Mouse (Mus musculus) CH12.LX (cell line): ENCODE measurements at regions not wholly inside any gene's neighbourhood (a gene's known extent, or its start where the extent isn't known, plus 50 kb on each side); places are given as distances from the start of the nearest gene placed in this dataset.

Source experiments
- DNase-seq: peaks from one replicate; pipeline ENCODE4 v3.0.0-alpha.2; 2013; ENCODE audit errors: extremely low read depth
- H3K27ac ChIP-seq: 2 replicates; pipeline ENCODE4 v1.5.1; 2012; ENCODE audit warnings: low read depth, mild to moderate bottlenecking, control low read depth, moderate library complexity; ENCODE audit not compliant: insufficient read depth
- H3K27me3 ChIP-seq: replicated peaks from 2 replicates; pipeline ENCODE3; 2012; ENCODE audit warnings: inconsistent platforms
- H3K36me3 ChIP-seq, 2 experiments: replicated peaks in 1 of 2; 2 replicates each; pipeline versions ENCODE3 to v1.6.1; 2012; ENCODE audit warnings: inconsistent platforms in 1 of 2, low read length in 1 of 2, mild to moderate bottlenecking in 1 of 2, mixed read lengths in 1 of 2, moderate library complexity in 1 of 2; ENCODE audit not compliant: control insufficient read depth in 1 of 2, insufficient read depth in 1 of 2
- H3K4me1 ChIP-seq, 2 experiments: 2 replicates each; pipeline ENCODE4 v1.6.1; 2012; ENCODE audit warnings: inconsistent platforms in 1 of 2, moderate library complexity in 1 of 2; ENCODE audit not compliant: insufficient read depth in 2 of 2, control insufficient read depth in 1 of 2
- H3K4me2 ChIP-seq: 2 replicates; pipeline ENCODE4 v1.6.1; 2012; ENCODE audit warnings: low read depth, mild to moderate bottlenecking, control low read depth; ENCODE audit not compliant: poor library complexity, insufficient read depth, severe bottlenecking
- H3K4me3 ChIP-seq, 3 experiments: fragments of 150-350 bp in 1 of 3; sonication (generic) in 1 of 3; replicated peaks in 1 of 3; 2 replicates each; pipeline versions ENCODE3 to v1.5.1; 2011 to 2012; ENCODE audit warnings: low read depth in 2 of 3, low read length in 2 of 3, mild to moderate bottlenecking in 2 of 3, moderate library complexity in 2 of 3, control low read depth in 1 of 3, improper control_type of control experiment in 1 of 3, inconsistent platforms in 1 of 3, mixed read lengths in 1 of 3; ENCODE audit not compliant: poor library complexity in 1 of 3
- H3K79me2 ChIP-seq: replicated peaks from 2 replicates; pipeline ENCODE4 v1.6.1; 2012; ENCODE audit warnings: mild to moderate bottlenecking, moderate library complexity; ENCODE audit not compliant: control insufficient read depth, poor library complexity, insufficient read depth, severe bottlenecking; ENCODE audit errors: extremely low read depth
- H3K9ac ChIP-seq: 2 replicates; pipeline ENCODE4 v1.6.1; 2012; ENCODE audit warnings: low read depth, mild to moderate bottlenecking, control low read depth, moderate library complexity; ENCODE audit not compliant: insufficient read depth
- H3K9me3 ChIP-seq: replicated peaks from 2 replicates; pipeline ENCODE3; 2012; ENCODE audit warnings: low read length, inconsistent platforms, mixed read lengths
- BHLHE40 ChIP-seq: IDR thresholded peaks from 2 replicates; pipeline ENCODE4 v1.6.1; 2011; ENCODE audit warnings: mild to moderate bottlenecking, low read depth, low read length, improper control_type of control experiment
- CHD1 ChIP-seq: IDR thresholded peaks from 2 replicates; pipeline ENCODE4 v1.6.1; 2012; ENCODE audit warnings: low read depth, low read length, improper control_type of control experiment, inconsistent platforms
- CTCF ChIP-seq, 2 experiments: IDR thresholded peaks in 1 of 2; conservative IDR thresholded peaks in 1 of 2; 2 replicates each; pipeline ENCODE4 v1.5.1; 2011 to 2012; ENCODE audit warnings: low read depth in 2 of 2, low read length in 2 of 2, improper control_type of control experiment in 1 of 2, inconsistent platforms in 1 of 2, mild to moderate bottlenecking in 1 of 2, moderate library complexity in 1 of 2
- E2F4 ChIP-seq: IDR thresholded peaks from 2 replicates; pipeline ENCODE4 v1.6.1; 2011; ENCODE audit warnings: low read depth, low read length, improper control_type of control experiment; ENCODE audit not compliant: insufficient replicate concordance
- ELF1 ChIP-seq: IDR thresholded peaks from 2 replicates; pipeline ENCODE4 v1.6.1; 2014; ENCODE audit warnings: low read depth, mild to moderate bottlenecking, inconsistent platforms, low read length, improper control_type of control experiment
- ETS1 ChIP-seq: conservative IDR thresholded peaks from 2 replicates; pipeline ENCODE4 v1.6.1; 2012; ENCODE audit warnings: low read depth, mild to moderate bottlenecking, inconsistent platforms, low read length, improper control_type of control experiment, moderate library complexity
- HCFC1 ChIP-seq: IDR thresholded peaks from 2 replicates; pipeline ENCODE4 v1.6.1; 2012; ENCODE audit warnings: low read depth, mild to moderate bottlenecking, inconsistent platforms, low read length, improper control_type of control experiment
- IRF4 ChIP-seq: IDR thresholded peaks from 2 replicates; pipeline ENCODE4 v1.6.1; 2014; ENCODE audit warnings: low read depth, mild to moderate bottlenecking, inconsistent platforms, low read length, improper control_type of control experiment
- JUND ChIP-seq: conservative IDR thresholded peaks from 2 replicates; pipeline ENCODE4 v1.6.1; 2011; ENCODE audit warnings: low read depth, low read length, improper control_type of control experiment
- MAZ ChIP-seq: IDR thresholded peaks from 2 replicates; pipeline ENCODE4 v1.6.1; 2012; ENCODE audit warnings: low read depth, mild to moderate bottlenecking, inconsistent platforms, low read length, improper control_type of control experiment, moderate library complexity
- MEF2A ChIP-seq: IDR thresholded peaks from 2 replicates; pipeline ENCODE4 v1.6.1; 2014; ENCODE audit warnings: low read depth, mild to moderate bottlenecking, inconsistent platforms, low read length, improper control_type of control experiment, borderline replicate concordance
- MXI1 ChIP-seq: IDR thresholded peaks from 2 replicates; pipeline ENCODE4 v1.6.1; 2011; ENCODE audit warnings: mild to moderate bottlenecking, low read depth, low read length, improper control_type of control experiment
- NELFE ChIP-seq: IDR thresholded peaks from 2 replicates; pipeline ENCODE4 v1.6.1; 2011; ENCODE audit warnings: low read depth, low read length, improper control_type of control experiment
- NRF1 ChIP-seq: IDR thresholded peaks from 2 replicates; pipeline ENCODE4 v1.6.1; 2014; ENCODE audit warnings: low read depth, mild to moderate bottlenecking, inconsistent platforms, low read length, improper control_type of control experiment, moderate library complexity
- PAX5 ChIP-seq: IDR thresholded peaks from 2 replicates; pipeline ENCODE4 v1.6.1; 2012; ENCODE audit warnings: low read length, inconsistent platforms, mixed read lengths
- RAD21 ChIP-seq: IDR thresholded peaks from 2 replicates; pipeline ENCODE4 v1.6.1; 2011; ENCODE audit warnings: low read depth, mild to moderate bottlenecking, low read length, improper control_type of control experiment, moderate library complexity
- SIN3A ChIP-seq: IDR thresholded peaks from 2 replicates; pipeline ENCODE4 v1.6.1; 2012; ENCODE audit warnings: low read length, improper control_type of control experiment, inconsistent platforms
- USF2 ChIP-seq: conservative IDR thresholded peaks from 2 replicates; pipeline ENCODE4 v1.6.1; 2011; ENCODE audit warnings: low read depth, low read length, improper control_type of control experiment
- ZKSCAN1 ChIP-seq: IDR thresholded peaks from 2 replicates; pipeline ENCODE4 v1.6.1; 2012; ENCODE audit warnings: low read depth, inconsistent platforms, low read length, improper control_type of control experiment, borderline replicate concordance
- ZMIZ1 ChIP-seq: IDR thresholded peaks from 2 replicates; pipeline ENCODE4 v1.6.1; 2012; ENCODE audit warnings: low read depth, mild to moderate bottlenecking, inconsistent platforms, low read length, improper control_type of control experiment
- ZNF384 ChIP-seq: IDR thresholded peaks from 2 replicates; pipeline ENCODE4 v1.6.1; 2012; ENCODE audit warnings: low read depth, low read length, improper control_type of control experiment, inconsistent platforms
- dilution Hi-C: fragments of 300-500 bp; cut with MboI; formaldehyde crosslinking; loops from 2 replicates; pipeline ENCODE4 v1.14.3; 2020; ENCODE audit warnings: low sequenced_read_pairs; ENCODE audit not compliant: extremely low pct_unique_long_range_greater_than_20kb, extremely low pct_ligation_motif_present
- in situ Hi-C: fragments of 300-500 bp; cut with MboI; formaldehyde crosslinking; loops from 3 replicates; pipeline ENCODE4 v1.14.3; 2019; ENCODE audit warnings: low sequenced_read_pairs, low pct_ligation_motif_present, low pct_unique_long_range_greater_than_20kb, mixed read lengths

GRCm38 (mm10) chr17:66211561-66211960, 88.2 kb downstream of the Ddx11 start:
- H3K9me3 ChIP-seq, result peaks cover 2% of the 10 kb centered on the region
- H3K27ac ChIP-seq, result no peak overlapping the region
- no peak for DNase-seq
- H3K4me2 ChIP-seq, result no peak overlapping the region
- TF ChIP-seq ZNF384 (no peak), ZKSCAN1 (no peak), JUND (no peak), MAZ (no peak), ELF1 (no peak), USF2 (no peak), HCFC1 (no peak), ETS1 (no peak), RAD21 (no peak), ZMIZ1 (no peak), E2F4 (no peak)
- H3K4me3 ChIP-seq, result no peak overlapping the region
- H3K36me3 ChIP-seq, result no peaks in the 10 kb centered on the region
- H3K79me2 ChIP-seq, result no peaks in the 10 kb centered on the region
- dilution Hi-C loops, result no loop called here
- in situ Hi-C loops, result loop anchor here (10.0 kb wide), 1 partner anchor 57 kb away; no protein-coding TSS in a partner anchor
- H3K4me1 ChIP-seq, result 0 out of 4 replicates have a peak, but pooled peaks cover 0 to 3% of the 10 kb centered on the region in 2 experiments
- H3K27me3 ChIP-seq, result peaks cover 6% of the 10 kb centered on the region
- no peak overlapping the region for H3K9ac ChIP-seq

- Histone ChIP-seq H3K79me2 (no peaks in the 10 kb centered on the region), H3K9me3 (peaks cover 2% of the 10 kb centered on the region), H3K27me3 (peaks cover 3% of the 10 kb centered on the region), H3K4me1 (0 out of 4 replicates have a peak, but pooled peaks cover 0 to 3% of the 10 kb centered on the region in 2 experiments), H3K27ac (no peak overlapping the region), H3K36me3 (no peaks in the 10 kb centered on the region), H3K4me2 (no peak overlapping the region), H3K4me3 (no peak overlapping the region), H3K9ac (no peak overlapping the region)
- dilution Hi-C loops (no loop called here), in situ Hi-C loops (loop anchor here (10.0 kb wide), 1 partner anchor 58 kb away; no protein-coding TSS in a partner anchor)
- DNase-seq, result no peak
- TF ChIP-seq ZKSCAN1, result no peak
- no peak for TF ChIP-seq ZMIZ1
- no peak for TF ChIP-seq CHD1
- TF ChIP-seq NELFE, result no peak
- no peak for TF ChIP-seq CTCF (conservative IDR thresholded peaks at IDR 0.05 in 1 of 2, IDR thresholded peaks at IDR 0.05 in 1 of 2; ENCODE audit: low read depth in 2 of 2, low read length in 2 of 2)
- TF ChIP-seq MXI1, result no peak
- no peak for TF ChIP-seq IRF4
- TF ChIP-seq NRF1, result no peak
- no peak for TF ChIP-seq RAD21
- TF ChIP-seq PAX5, result no peak
- TF ChIP-seq JUND, result no peak
- TF ChIP-seq MEF2A, result no peak
- no peak for TF ChIP-seq BHLHE40
- no peak for TF ChIP-seq SIN3A
- TF ChIP-seq HCFC1, result no peak
These were observed 89.3 kb downstream of the Ddx11 start for GRCm38 (mm10) chr17:66212616-66213015.
